Mouse (Mus musculus) forebrain, embryonic 14.5 days (tissue): ENCODE results near the gene Olfr46. TPM values are rescaled to one million over a fixed set of nuclear protein-coding genes. Genes with fewer than 3 reads are reported as not detected.
"Not testable (repeated sequence)": the region's sequence is repeated elsewhere in the genome, so short reads cannot be mapped to it uniquely, and the experiment has no call there.

Experiments
- ATAC-seq: fragments of 200-750 bp; cut with Nextera tagmentation; 2 replicates; pipeline ENCODE4 v1.8.0; 2017; ENCODE audit warnings: mild to moderate bottlenecking, moderate library complexity
- DNase-seq: peaks from one replicate; pipeline ENCODE4 v3.0.0-alpha.2; 2015; ENCODE audit warnings: low spot score
- H3K27ac ChIP-seq: fragments of 300-500 bp; sonication (generic); 2 replicates; pipeline ENCODE4 v1.5.1; 2014; ENCODE audit warnings: low read depth, mild to moderate bottlenecking, control low read depth, low read length, moderate library complexity
- H3K27me3 ChIP-seq: fragments of 300-500 bp; sonication (generic); replicated peaks from 2 replicates; pipeline ENCODE4 v1.6.1; 2014; ENCODE audit warnings: low read length, control low read depth, mixed read lengths; ENCODE audit not compliant: control insufficient read depth, insufficient read depth
- H3K36me3 ChIP-seq: fragments of 300-500 bp; sonication (generic); 2 replicates; pipeline ENCODE4 v1.6.1; 2014; ENCODE audit warnings: low read length, control low read depth; ENCODE audit not compliant: control insufficient read depth, insufficient read depth
- H3K4me1 ChIP-seq: fragments of 300-500 bp; sonication (generic); 2 replicates; pipeline ENCODE4 v1.6.1; 2014; ENCODE audit warnings: antibody characterized with exemption, low read length, control low read depth; ENCODE audit not compliant: control insufficient read depth, insufficient read depth
- H3K4me2 ChIP-seq: fragments of 300-500 bp; sonication (generic); 2 replicates; pipeline ENCODE4 v1.6.1; 2014; ENCODE audit warnings: mild to moderate bottlenecking, control low read depth, low read length
- H3K4me3 ChIP-seq: fragments of 300-500 bp; sonication (generic); 2 replicates; pipeline ENCODE4 v1.5.1; 2014; ENCODE audit warnings: low read depth, low read length, control low read depth
- H3K9ac ChIP-seq: fragments of 300-500 bp; sonication (generic); 2 replicates; pipeline ENCODE4 v1.6.1; 2014; ENCODE audit warnings: mild to moderate bottlenecking, low read length, control low read depth, moderate library complexity
- H3K9me3 ChIP-seq: fragments of 300-500 bp; sonication (generic); replicated peaks from 2 replicates; pipeline ENCODE4 v1.6.1; 2016; ENCODE audit warnings: low read length, control low read depth, mixed read lengths; ENCODE audit not compliant: control insufficient read depth
- WGBS: fragments of 180-500 bp; shearing (Covaris S2); extraction: QIAGEN DNeasy Blood & Tissue Kit; methylation state at CpG from one replicate; pipeline ENCODE4 v1.1.7; 2014; 5-methylcytosine and 5-hydroxymethylcytosine counted together
- polyA plus RNA-seq: library from polyadenylated mRNA; unstranded; fragments of >200 nt; fragmentation: Nextera tagmentation; extraction: Ambion mirVana; gene quantifications from 2 replicates; pipeline ENCODE4 v1.2.1, GENCODE M21; 2014

Gene Olfr46
- polyA plus RNA-seq: not detected in 2 replicates

DNA sequence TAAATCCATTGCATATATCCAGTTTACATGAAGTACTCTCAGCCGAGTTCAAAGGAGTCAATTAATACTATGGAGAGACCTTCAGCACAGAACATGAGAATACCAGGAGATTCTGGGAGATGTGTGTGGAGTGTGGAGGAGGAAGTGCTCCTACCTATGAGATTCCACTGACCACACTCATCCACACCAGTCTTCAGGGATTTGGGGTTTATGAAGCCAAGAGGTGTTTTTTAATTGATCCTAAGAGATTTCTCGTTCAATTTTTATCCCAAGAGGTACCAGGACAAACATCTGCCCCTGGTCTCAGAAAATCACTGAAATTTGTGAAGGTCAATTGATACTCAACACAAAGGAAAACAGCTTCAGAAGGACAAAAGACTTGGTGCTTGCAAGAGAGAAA lies at the start of gene Olfr46:
Gene Olfr46 (plus strand): TSS at position 301 of the 400 bp plus-strand sequence.
- not testable (repeated sequence) for H3K27me3 ChIP-seq, H3K27ac ChIP-seq, H3K9ac ChIP-seq, H3K4me2 ChIP-seq, DNase-seq, H3K4me1 ChIP-seq, H3K36me3 ChIP-seq, ATAC-seq, H3K4me3 ChIP-seq, H3K9me3 ChIP-seq
- 85% methylated on average over 2 of the region's 2 CpGs for WGBS

DNA sequence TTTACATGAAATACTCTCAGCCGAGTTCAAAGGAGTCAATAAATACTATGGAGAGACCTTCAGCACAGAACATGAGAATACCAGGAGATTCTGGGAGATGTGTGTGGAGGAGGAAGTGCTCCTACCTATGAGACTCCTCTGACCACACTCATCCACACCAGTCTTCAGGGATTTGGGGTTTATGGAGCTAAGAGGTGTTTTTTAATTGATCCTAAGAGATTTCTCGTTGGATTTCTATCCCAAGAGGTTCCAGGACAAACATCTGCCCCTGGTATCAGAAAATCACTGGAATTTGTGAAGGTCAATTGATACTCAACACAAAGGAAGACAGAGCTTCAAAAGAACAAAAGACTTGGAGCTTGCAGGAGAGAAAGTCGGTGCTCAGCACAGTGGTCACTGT lies 33.5 kb upstream of the Olfr46 start, which contains the start of gene Olfr538:
Gene Olfr538 (plus strand): TSS at position 301 of the 400 bp plus-strand sequence.
- ATAC-seq (no peak), DNase-seq (no peak)
- WGBS: 68% methylated on average over 3 of the region's 3 CpGs
- H3K4me3 ChIP-seq: no peak within 1 kb of the TSS
- H3K4me2 ChIP-seq: no peak within 1 kb of the TSS
- no peak within 1 kb of the TSS for H3K9ac ChIP-seq
- H3K27ac ChIP-seq: no peak within 1 kb of the TSS
- no peaks in the 10 kb centered on the region for H3K36me3 ChIP-seq
- no peaks in the 10 kb centered on the region for H3K4me1 ChIP-seq
- no peaks in the 10 kb centered on the region for H3K9me3 ChIP-seq
- H3K27me3 ChIP-seq: no peaks in the 10 kb centered on the region

DNA sequence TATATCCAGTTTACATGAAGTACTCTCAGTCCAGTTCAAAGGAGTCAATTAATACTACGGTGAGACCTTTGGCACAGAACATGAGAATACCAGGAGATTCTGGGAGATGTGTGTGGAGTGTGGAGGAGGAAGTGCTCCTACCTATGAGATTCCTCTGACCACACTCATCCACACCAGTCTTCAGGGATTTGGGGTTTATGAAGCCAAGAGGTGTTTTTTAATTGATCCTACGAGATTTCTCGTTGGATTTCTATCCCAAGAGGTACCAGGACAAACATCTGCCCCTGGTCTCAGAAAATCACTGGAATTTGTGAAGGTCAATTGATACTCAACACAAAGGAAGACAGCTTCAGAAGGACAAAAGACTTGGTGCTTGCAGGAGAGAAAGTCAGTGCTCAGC lies 27.6 kb downstream of the Olfr46 start, which contains the start of gene Olfr61:
Gene Olfr61 (plus strand): TSS at position 301 of the 400 bp plus-strand sequence.
- not testable (repeated sequence) for H3K9me3 ChIP-seq, H3K4me3 ChIP-seq, H3K36me3 ChIP-seq, H3K4me2 ChIP-seq, ATAC-seq, H3K9ac ChIP-seq, H3K27ac ChIP-seq, H3K4me1 ChIP-seq, H3K27me3 ChIP-seq, DNase-seq
- 85% methylated on average over 3 of the region's 3 CpGs for WGBS

GRCm38 (mm10) chr7:140630559-140630958 lies 29.5 kb downstream of the Olfr46 start:
- WGBS: 59% methylated on average over 1 of the region's 1 CpGs
- Histone ChIP-seq H3K4me2 (no peak overlapping the region), H3K36me3 (no peaks in the 10 kb centered on the region), H3K9me3 (no peaks in the 10 kb centered on the region), H3K4me1 (no peaks in the 10 kb centered on the region), H3K9ac (no peak overlapping the region), H3K27ac (no peak overlapping the region), H3K27me3 (no peaks in the 10 kb centered on the region), H3K4me3 (no peak overlapping the region)
- ATAC-seq: no peak
- DNase-seq: no peak

DNA sequence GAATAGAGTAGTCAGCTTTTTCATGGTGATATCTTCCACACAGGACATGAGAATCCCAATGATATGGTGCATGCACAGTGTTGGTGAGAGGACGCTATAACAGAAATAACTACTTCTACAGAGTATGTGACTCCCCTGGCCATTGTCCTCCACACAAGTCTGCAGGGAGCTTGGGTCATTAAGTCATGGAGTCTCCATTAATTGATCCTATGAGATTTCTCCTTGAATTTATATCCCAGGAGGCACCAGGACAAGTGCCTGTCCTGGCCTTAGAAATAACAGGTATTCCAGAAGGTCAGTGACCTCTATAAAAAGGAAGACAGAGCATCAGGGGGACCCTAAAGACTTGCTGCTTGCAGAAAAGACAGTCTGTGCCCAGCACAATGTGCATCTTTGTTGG lies 45.1 kb downstream of the Olfr46 start, which contains the start of gene Olfr53:
Gene Olfr53 (plus strand): TSS at position 301 of the 400 bp plus-strand sequence.
- no peak within 1 kb of the TSS for H3K9ac ChIP-seq
- H3K36me3 ChIP-seq: no peaks in the 10 kb centered on the region
- no peak for ATAC-seq
- H3K27me3 ChIP-seq: no peaks in the 10 kb centered on the region
- no peaks in the 10 kb centered on the region for H3K9me3 ChIP-seq
- H3K4me1 ChIP-seq: no peaks in the 10 kb centered on the region
- H3K4me3 ChIP-seq: no peak within 1 kb of the TSS
- H3K4me2 ChIP-seq: no peak within 1 kb of the TSS
- 88% methylated on average over 1 of the region's 1 CpGs for WGBS
- DNase-seq: no peak
- no peak within 1 kb of the TSS for H3K27ac ChIP-seq

DNA sequence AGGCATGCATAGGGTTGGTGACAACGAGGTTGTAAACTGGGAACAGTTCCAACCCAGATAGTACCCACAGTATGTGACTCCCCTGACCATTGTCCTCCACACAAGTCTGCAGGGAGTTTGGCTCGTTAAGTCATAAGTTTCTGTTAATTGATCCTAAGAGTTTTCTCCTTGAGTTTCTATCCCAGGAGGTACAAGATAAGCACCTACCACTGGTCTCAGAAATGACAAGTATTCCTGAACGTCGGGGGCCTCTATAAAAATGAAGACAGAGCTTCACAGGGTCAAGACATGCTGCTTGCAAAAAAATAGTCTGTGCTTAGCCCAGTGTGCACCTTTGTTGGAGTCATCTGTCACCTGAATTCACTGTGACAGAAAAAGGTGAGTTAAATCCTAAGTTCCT lies 58.6 kb downstream of the Olfr46 start, which contains the start of gene Olfr539:
Gene Olfr539 (plus strand): TSS at position 301 of the 400 bp plus-strand sequence.
- Histone ChIP-seq H3K9ac (no peak within 1 kb of the TSS), H3K36me3 (no peaks in the 10 kb centered on the region), H3K27me3 (no peaks in the 10 kb centered on the region), H3K27ac (no peak within 1 kb of the TSS), H3K9me3 (no peaks in the 10 kb centered on the region), H3K4me2 (no peak within 1 kb of the TSS), H3K4me1 (no peaks in the 10 kb centered on the region), H3K4me3 (no peak within 1 kb of the TSS)
- 62% methylated on average over 4 of the region's 4 CpGs for WGBS
- DNase-seq (no peak), ATAC-seq (no peak)

Other genes with a start within 250 kb of the Olfr46 start
- gene Olfr60, start 239.6 kb upstream of the Olfr46 start, polyA plus RNA-seq: not detected in 2 replicates
- gene Olfr530, start 224.9 kb upstream of the Olfr46 start, polyA plus RNA-seq: not detected in 2 replicates
- gene Olfr531, start 198.4 kb upstream of the Olfr46 start, polyA plus RNA-seq: not detected in 2 replicates
- not detected in 2 replicates for gene Olfr532, start 179.6 kb upstream of the Olfr46 start, polyA plus RNA-seq
- not detected in 2 replicates for gene Olfr533, start 137.9 kb upstream of the Olfr46 start, polyA plus RNA-seq
- gene Olfr535, start 117.1 kb upstream of the Olfr46 start, polyA plus RNA-seq: not detected in 2 replicates
- gene Olfr536, start 93.9 kb upstream of the Olfr46 start, polyA plus RNA-seq: not detected in 2 replicates
- not detected in 2 replicates for gene Olfr538, start 33.4 kb upstream of the Olfr46 start, polyA plus RNA-seq
- not detected in 2 replicates for gene Olfr61, start 27.7 kb downstream of the Olfr46 start, polyA plus RNA-seq
- not detected in 2 replicates for gene Olfr53, start 45.2 kb downstream of the Olfr46 start, polyA plus RNA-seq
- not detected in 2 replicates for gene Olfr539, start 58.7 kb downstream of the Olfr46 start, polyA plus RNA-seq
- not detected in 2 replicates for gene Olfr45, start 80.7 kb downstream of the Olfr46 start, polyA plus RNA-seq
- gene Olfr541, start 96.0 kb downstream of the Olfr46 start, polyA plus RNA-seq: not detected in 2 replicates
- gene Cyp2e1, start 162.5 kb downstream of the Olfr46 start, polyA plus RNA-seq: not detected in 2 replicates
- gene Syce1, start 186.6 kb downstream of the Olfr46 start, polyA plus RNA-seq: 0.23 and 0.45 TPM in 2 replicates
- 12.3 and 13.6 TPM in 2 replicates for gene Zfp941, start 220.9 kb downstream of the Olfr46 start, polyA plus RNA-seq
- 0.41 TPM in 1 of 2 replicates, not detected in the other for gene Urah, start 233.7 kb downstream of the Olfr46 start, polyA plus RNA-seq
- gene Scgb1c1, start 244.3 kb downstream of the Olfr46 start, polyA plus RNA-seq: not detected in 2 replicates
- gene Odf3, start 246.5 kb downstream of the Olfr46 start, polyA plus RNA-seq: not detected in 2 replicates